Mouse (Mus musculus): ENCODE measurements at regions not wholly inside any gene's neighbourhood (a gene's known extent, or its start where the extent isn't known, plus 50 kb on each side); places are given as distances from the start of the nearest gene placed in this dataset.
A peak's percentile ranks its signal among the peaks of the same experiment; 100 is the strongest.

GRCm38 (mm10) chr9:57325962-57326361, 63.5 kb upstream of the 1700017B05Rik start:
- no peak overlapping the region for H3K27ac ChIP-seq (ENCODE audit: insufficient read depth, low read depth)
- no peaks in the 10 kb centered on the region for H3K79me2 ChIP-seq (replicated peaks; ENCODE audit: control insufficient read depth, extremely low read depth, insufficient read depth, poor library complexity, severe bottlenecking)
- H3K4me2 ChIP-seq (ENCODE audit: insufficient read depth, low read depth, poor library complexity, severe bottlenecking) = no peak overlapping the region
- DNase-seq (ENCODE audit: extremely low read depth) = no peak
- dilution Hi-C loops (cut with MboI; ENCODE audit: extremely low pct_ligation_motif_present, extremely low pct_unique_long_range_greater_than_20kb, low sequenced_read_pairs) = no loop called here
- no peak overlapping the region for H3K4me3 ChIP-seq (replicated peaks in 1 of 3; ENCODE audit: low read depth in 2 of 3, low read length in 2 of 3, poor library complexity in 1 of 3)
- in situ Hi-C loops (cut with MboI; ENCODE audit: low pct_ligation_motif_present, low pct_unique_long_range_greater_than_20kb, low sequenced_read_pairs) = no loop called here
- peaks cover 22% of the 10 kb centered on the region for H3K9me3 ChIP-seq (replicated peaks; ENCODE audit: low read length)
- no peaks in the 10 kb centered on the region for H3K36me3 ChIP-seq (replicated peaks in 1 of 2; ENCODE audit: control insufficient read depth in 1 of 2, insufficient read depth in 1 of 2, low read length in 1 of 2)
- TF ChIP-seq ETS1 (conservative IDR thresholded peaks at IDR 0.05; ENCODE audit: low read depth, low read length) (no peak), EP300 (IDR thresholded peaks at IDR 0.05; ENCODE audit: low read length) (no peak), USF1 (IDR thresholded peaks at IDR 0.05; ENCODE audit: low read depth, low read length) (no peak), TBP (conservative IDR thresholded peaks at IDR 0.05; ENCODE audit: low read depth, low read length) (no peak), SMC3 (IDR thresholded peaks at IDR 0.05; ENCODE audit: low read depth, low read length) (no peak), E2F4 (IDR thresholded peaks at IDR 0.05; ENCODE audit: insufficient replicate concordance, low read depth, low read length) (no peak), ZKSCAN1 (IDR thresholded peaks at IDR 0.05; ENCODE audit: borderline replicate concordance, low read depth, low read length) (no peak), SIN3A (IDR thresholded peaks at IDR 0.05; ENCODE audit: low read length) (no peak), ZNF384 (IDR thresholded peaks at IDR 0.05; ENCODE audit: low read depth, low read length) (no peak), MEF2A (IDR thresholded peaks at IDR 0.05; ENCODE audit: borderline replicate concordance, low read depth, low read length) (no peak), MAFK (IDR thresholded peaks at IDR 0.05; ENCODE audit: insufficient replicate concordance, low read length) (no peak), POLR2AphosphoS2 (IDR thresholded peaks at IDR 0.05; ENCODE audit: low read depth, low read length) (no peak), KAT2A (IDR thresholded peaks at IDR 0.05; ENCODE audit: insufficient replicate concordance, low read length) (no peak), ZMIZ1 (IDR thresholded peaks at IDR 0.05; ENCODE audit: low read depth, low read length) (no peak), BHLHE40 (IDR thresholded peaks at IDR 0.05; ENCODE audit: low read depth, low read length) (no peak), CHD1 (IDR thresholded peaks at IDR 0.05; ENCODE audit: low read depth, low read length) (no peak), USF2 (conservative IDR thresholded peaks at IDR 0.05; ENCODE audit: low read depth, low read length) (no peak), MAZ (IDR thresholded peaks at IDR 0.05; ENCODE audit: low read depth, low read length) (no peak), ELF1 (IDR thresholded peaks at IDR 0.05; ENCODE audit: low read depth, low read length) (no peak)
- no peak overlapping the region for H3K9ac ChIP-seq (ENCODE audit: insufficient read depth, low read depth)
- no peaks in the 10 kb centered on the region for H3K27me3 ChIP-seq (replicated peaks)
- H3K4me1 ChIP-seq (ENCODE audit: control insufficient read depth in 1 of 2, insufficient read depth in 2 of 2) = no peaks in the 10 kb centered on the region

- Histone ChIP-seq H3K4me3 (replicated peaks in 1 of 3; ENCODE audit: low read depth in 2 of 3, low read length in 2 of 3, poor library complexity in 1 of 3) (no peak overlapping the region), H3K27me3 (replicated peaks) (no peaks in the 10 kb centered on the region), H3K27ac (ENCODE audit: insufficient read depth, low read depth) (no peak overlapping the region), H3K9ac (ENCODE audit: insufficient read depth, low read depth) (no peak overlapping the region), H3K36me3 (replicated peaks in 1 of 2; ENCODE audit: control insufficient read depth in 1 of 2, insufficient read depth in 1 of 2, low read length in 1 of 2) (no peaks in the 10 kb centered on the region), H3K9me3 (replicated peaks; ENCODE audit: low read length) (peaks cover 4% of the 10 kb centered on the region), H3K4me2 (ENCODE audit: insufficient read depth, low read depth, poor library complexity, severe bottlenecking) (no peak overlapping the region), H3K4me1 (ENCODE audit: control insufficient read depth in 1 of 2, insufficient read depth in 2 of 2) (peaks cover 6 to 17% of the 10 kb centered on the region in 2 experiments; a peak in 3 of 4 replicates), H3K79me2 (replicated peaks; ENCODE audit: control insufficient read depth, extremely low read depth, insufficient read depth, poor library complexity, severe bottlenecking) (no peaks in the 10 kb centered on the region)
- dilution Hi-C loops (cut with MboI; ENCODE audit: extremely low pct_ligation_motif_present, extremely low pct_unique_long_range_greater_than_20kb, low sequenced_read_pairs) = no loop called here
- in situ Hi-C loops (cut with MboI; ENCODE audit: low pct_ligation_motif_present, low pct_unique_long_range_greater_than_20kb, low sequenced_read_pairs) = no loop called here
- DNase-seq (ENCODE audit: extremely low read depth) = peak; percentile 21
- TF ChIP-seq MEF2A (IDR thresholded peaks at IDR 0.05; ENCODE audit: borderline replicate concordance, low read depth, low read length) (peak; percentile 77), RAD21 (IDR thresholded peaks at IDR 0.05; ENCODE audit: low read depth, low read length) (peak; percentile 37), BHLHE40 (IDR thresholded peaks at IDR 0.05; ENCODE audit: low read depth, low read length) (no peak), HCFC1 (IDR thresholded peaks at IDR 0.05; ENCODE audit: low read depth, low read length) (no peak), POLR2AphosphoS2 (IDR thresholded peaks at IDR 0.05; ENCODE audit: low read depth, low read length) (no peak), SMC3 (IDR thresholded peaks at IDR 0.05; ENCODE audit: low read depth, low read length) (peak; percentile 27; the same call in 1 of the 2 replicates), CTCF (conservative IDR thresholded peaks at IDR 0.05 in 1 of 2, IDR thresholded peaks at IDR 0.05 in 1 of 2; ENCODE audit: low read depth in 2 of 2, low read length in 2 of 2) (peak in 1 of 2 experiments; percentile 25; a peak in 2 of 4 replicates)
Observed at GRCm38 (mm10) chr9:57319009-57319408, 56.6 kb upstream of the 1700017B05Rik start.
